Mouse (Mus musculus): ENCODE results near the gene Foxn3. TPM values are rescaled to one million over a fixed set of nuclear protein-coding genes. Genes with fewer than 3 reads are reported as not detected.

Foxn3 gene
- polyA plus RNA-seq, 1 experiment from 2014 or later, result 86.4 TPM

GRCm38 (mm10) chr12:99518126-99518525 lies 45.3 kb downstream of the Foxn3 start:
- Histone ChIP-seq H3K4me2 (replicated peaks) (no peak overlapping the region), H3K4me3 (no peak overlapping the region), H3K27me3 (no peaks in the 10 kb centered on the region), H3K4me1 (peaks cover 23% of the 10 kb centered on the region), H3K36me3 (no peaks in the 10 kb centered on the region), H3K9ac (replicated peaks) (no peak overlapping the region), H3K27ac (replicated peaks) (peak overlapping the region; percentile 80; the same call in 1 of the 2 replicates), H3K9me3 (no peaks in the 10 kb centered on the region)
- ATAC-seq (replicated peaks), result no peak
- WGBS, result 94% methylated on average over 12 of the region's 12 CpGs

- no peaks in the 10 kb centered on the region for H3K27me3 ChIP-seq
- H3K27ac ChIP-seq (replicated peaks), result no peak overlapping the region
- 91% methylated on average over 5 of the region's 5 CpGs for WGBS
- H3K9me3 ChIP-seq, result no peaks in the 10 kb centered on the region
- H3K4me2 ChIP-seq (replicated peaks), result no peak overlapping the region
- peaks cover 23% of the 10 kb centered on the region for H3K4me1 ChIP-seq
- no peaks in the 10 kb centered on the region for H3K36me3 ChIP-seq
- no peak overlapping the region for H3K4me3 ChIP-seq
- no peak overlapping the region for H3K9ac ChIP-seq (replicated peaks)
- ATAC-seq (replicated peaks), result no peak
Measured at GRCm38 (mm10) chr12:99517296-99517695, 46.1 kb downstream of the Foxn3 start.

DNA sequence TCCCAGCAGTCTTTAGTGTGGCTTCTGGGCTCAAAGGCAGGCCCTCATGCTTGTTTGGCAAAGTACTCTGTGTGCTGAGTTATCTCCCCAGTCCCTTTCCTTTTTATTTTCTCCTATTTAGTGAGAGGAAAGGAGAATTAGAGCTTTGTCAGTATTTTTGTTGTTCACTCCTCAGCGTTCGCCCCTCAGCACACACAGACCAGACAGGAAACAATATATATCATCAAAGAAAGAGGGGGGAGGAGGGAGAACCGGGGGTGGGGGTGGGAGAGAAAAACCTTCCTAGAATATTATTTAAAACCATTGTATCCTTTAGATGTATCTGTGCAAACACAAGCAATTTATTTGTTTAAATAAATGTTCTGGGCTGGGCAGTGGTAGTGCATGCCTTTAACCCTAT lies 47.9 kb downstream of the Foxn3 start:
- no peak overlapping the region for H3K9ac ChIP-seq (replicated peaks)
- peaks cover 23% of the 10 kb centered on the region for H3K4me1 ChIP-seq
- no peaks in the 10 kb centered on the region for H3K9me3 ChIP-seq
- 83% methylated on average over 3 of the region's 3 CpGs for WGBS
- no peak for ATAC-seq (replicated peaks)
- H3K36me3 ChIP-seq, result no peaks in the 10 kb centered on the region
- H3K4me3 ChIP-seq, result no peak overlapping the region
- H3K4me2 ChIP-seq (replicated peaks), result no peak overlapping the region
- H3K27me3 ChIP-seq, result no peaks in the 10 kb centered on the region
- no peak overlapping the region for H3K27ac ChIP-seq (replicated peaks)

GRCm38 (mm10) chr12:99511644-99512043 lies 51.7 kb downstream of the Foxn3 start:
- Histone ChIP-seq H3K27ac (replicated peaks) (no peak overlapping the region), H3K4me1 (no peaks in the 10 kb centered on the region), H3K4me3 (no peak overlapping the region), H3K9ac (replicated peaks) (no peak overlapping the region), H3K36me3 (no peaks in the 10 kb centered on the region), H3K4me2 (replicated peaks) (no peak overlapping the region), H3K27me3 (no peaks in the 10 kb centered on the region), H3K9me3 (no peaks in the 10 kb centered on the region)
- no peak for ATAC-seq (replicated peaks)
- 97% methylated on average over 5 of the region's 5 CpGs for WGBS

GRCm38 (mm10) chr12:99510759-99511158 lies 52.6 kb downstream of the Foxn3 start:
- no peak overlapping the region for H3K9ac ChIP-seq (replicated peaks)
- H3K4me2 ChIP-seq (replicated peaks), result no peak overlapping the region
- H3K27me3 ChIP-seq, result no peaks in the 10 kb centered on the region
- no peaks in the 10 kb centered on the region for H3K4me1 ChIP-seq
- 70% methylated on average over 5 of the region's 5 CpGs for WGBS
- H3K36me3 ChIP-seq, result no peaks in the 10 kb centered on the region
- H3K27ac ChIP-seq (replicated peaks), result no peak overlapping the region
- H3K9me3 ChIP-seq, result no peaks in the 10 kb centered on the region
- no peak for ATAC-seq (replicated peaks)
- H3K4me3 ChIP-seq, result no peak overlapping the region

DNA sequence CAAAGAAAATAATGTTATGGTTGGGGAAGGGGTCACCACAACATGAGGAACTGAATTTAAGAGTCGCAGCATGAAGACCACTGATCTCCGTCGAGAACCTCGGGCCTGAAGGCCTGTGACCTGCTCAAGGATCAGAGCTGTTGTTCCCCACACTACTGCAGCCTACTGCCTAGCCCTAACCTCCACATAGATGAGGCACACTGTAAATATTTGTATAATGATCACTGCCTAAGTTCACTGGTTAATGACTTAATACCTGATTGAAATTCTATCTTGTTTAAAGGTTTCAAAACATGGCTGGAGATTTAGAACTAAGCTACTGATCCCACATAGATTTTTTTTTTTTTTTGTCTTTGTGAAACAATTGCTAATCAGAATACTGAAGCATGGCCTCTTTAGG lies 61.2 kb downstream of the Foxn3 start:
- no peak overlapping the region for H3K9ac ChIP-seq (replicated peaks)
- no peaks in the 10 kb centered on the region for H3K27me3 ChIP-seq
- no peak overlapping the region for H3K4me3 ChIP-seq
- no peak overlapping the region for H3K4me2 ChIP-seq (replicated peaks)
- no peaks in the 10 kb centered on the region for H3K36me3 ChIP-seq
- peaks cover 16% of the 10 kb centered on the region for H3K4me1 ChIP-seq
- ATAC-seq (replicated peaks), result no peak
- H3K9me3 ChIP-seq, result no peaks in the 10 kb centered on the region
- no peak overlapping the region for H3K27ac ChIP-seq (replicated peaks)
- 91% methylated on average over 4 of the region's 4 CpGs for WGBS

DNA sequence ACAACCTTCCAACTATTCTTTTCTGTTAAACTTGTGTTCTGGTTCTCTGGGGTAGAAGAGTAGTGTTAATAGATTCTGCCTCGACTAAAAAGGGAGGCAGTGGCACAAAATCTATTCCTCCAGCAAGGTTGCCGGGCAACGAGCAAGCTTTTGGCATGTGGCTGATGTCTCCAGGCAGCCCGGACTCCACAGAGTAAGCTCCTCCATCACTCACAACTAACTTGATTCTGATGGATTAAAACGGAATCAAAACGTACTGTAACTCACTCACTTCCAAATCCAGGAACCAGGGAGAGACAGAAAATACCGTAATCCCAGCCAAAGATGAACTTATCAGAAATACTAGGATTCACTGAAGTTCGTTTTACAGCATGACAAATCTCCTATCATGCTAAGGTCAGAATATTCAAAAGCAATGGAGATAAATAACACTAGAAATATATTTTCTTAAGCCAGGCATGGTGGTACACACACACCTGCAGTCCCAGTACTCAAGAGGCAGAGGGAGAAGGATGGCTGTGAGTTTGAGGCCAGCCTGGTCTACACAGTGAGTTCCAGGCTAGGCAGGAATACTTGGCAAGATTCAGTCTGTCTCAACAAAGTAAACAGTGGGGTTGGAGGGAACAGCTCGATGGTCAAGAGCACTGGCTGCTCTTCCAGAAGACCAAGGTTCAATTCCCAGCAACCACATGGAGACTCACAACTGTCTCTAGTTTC lies 64.2 kb downstream of the Foxn3 start:
- peak; percentile 62 for ATAC-seq (replicated peaks)
- Histone ChIP-seq H3K4me1 (peaks cover 16% of the 10 kb centered on the region), H3K9ac (replicated peaks) (no peak overlapping the region), H3K4me2 (replicated peaks) (peak overlapping the region; percentile 29), H3K27ac (replicated peaks) (peak overlapping the region; percentile 50; the same call in 1 of the 2 replicates), H3K27me3 (no peaks in the 10 kb centered on the region), H3K9me3 (no peaks in the 10 kb centered on the region), H3K36me3 (no peaks in the 10 kb centered on the region), H3K4me3 (no peak overlapping the region)
- 27% methylated on average over 9 of the region's 9 CpGs for WGBS

- peak; percentile 64 for ATAC-seq (replicated peaks)
- peak overlapping the region; percentile 50 for H3K27ac ChIP-seq (replicated peaks)
- H3K36me3 ChIP-seq, result no peaks in the 10 kb centered on the region
- H3K9me3 ChIP-seq, result no peaks in the 10 kb centered on the region
- WGBS, result 32% methylated on average over 18 of the region's 18 CpGs
- peak overlapping the region; percentile 29 for H3K4me2 ChIP-seq (replicated peaks)
- no peak overlapping the region for H3K9ac ChIP-seq (replicated peaks)
- no peaks in the 10 kb centered on the region for H3K27me3 ChIP-seq
- H3K4me1 ChIP-seq, result peaks cover 16% of the 10 kb centered on the region
- 0 out of 2 replicates have a peak overlapping the region, but pooled peaks have one; percentile 11 for H3K4me3 ChIP-seq
Measured at GRCm38 (mm10) chr12:99498189-99498977, 65.0 kb downstream of the Foxn3 start.

DNA sequence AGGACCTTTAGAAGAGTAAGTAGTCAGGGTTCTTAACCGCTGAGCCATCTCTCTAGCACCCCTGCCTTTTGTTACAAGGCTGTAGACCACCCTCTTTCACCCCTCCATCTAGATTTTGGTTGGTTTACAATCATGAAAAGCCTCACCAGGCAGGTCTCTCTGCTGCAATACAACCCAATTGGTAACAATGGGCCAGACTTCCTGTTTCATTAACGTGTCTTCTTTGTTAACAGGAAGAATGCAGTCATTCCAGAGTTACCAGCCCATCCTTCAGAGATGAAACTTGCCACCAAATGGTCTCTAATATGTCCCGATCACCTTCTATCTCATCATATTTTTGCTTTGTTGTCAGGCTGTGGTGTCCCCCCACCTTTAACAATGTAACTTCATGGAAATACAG lies 66.4 kb downstream of the Foxn3 start:
- 87% methylated on average over 3 of the region's 3 CpGs for WGBS
- H3K4me2 ChIP-seq (replicated peaks), result no peak overlapping the region
- H3K9me3 ChIP-seq, result no peaks in the 10 kb centered on the region
- peaks cover 16% of the 10 kb centered on the region for H3K4me1 ChIP-seq
- ATAC-seq (replicated peaks), result no peak
- no peak overlapping the region for H3K4me3 ChIP-seq
- no peaks in the 10 kb centered on the region for H3K27me3 ChIP-seq
- H3K36me3 ChIP-seq, result no peaks in the 10 kb centered on the region
- H3K27ac ChIP-seq (replicated peaks), result no peak overlapping the region
- H3K9ac ChIP-seq (replicated peaks), result no peak overlapping the region

- Histone ChIP-seq H3K27me3 (no peaks in the 10 kb centered on the region), H3K9ac (replicated peaks) (no peak overlapping the region), H3K9me3 (no peaks in the 10 kb centered on the region), H3K27ac (replicated peaks) (peak overlapping the region; percentile 11; the same call in 1 of the 2 replicates), H3K4me3 (no peak overlapping the region), H3K36me3 (no peaks in the 10 kb centered on the region), H3K4me2 (replicated peaks) (no peak overlapping the region), H3K4me1 (peaks cover 10% of the 10 kb centered on the region; the same call in 1 of the 2 replicates)
- WGBS, result 71% methylated on average over 6 of the region's 6 CpGs
- no peak for ATAC-seq (replicated peaks)
Measured at GRCm38 (mm10) chr12:99490216-99490615, 73.2 kb downstream of the Foxn3 start.

DNA sequence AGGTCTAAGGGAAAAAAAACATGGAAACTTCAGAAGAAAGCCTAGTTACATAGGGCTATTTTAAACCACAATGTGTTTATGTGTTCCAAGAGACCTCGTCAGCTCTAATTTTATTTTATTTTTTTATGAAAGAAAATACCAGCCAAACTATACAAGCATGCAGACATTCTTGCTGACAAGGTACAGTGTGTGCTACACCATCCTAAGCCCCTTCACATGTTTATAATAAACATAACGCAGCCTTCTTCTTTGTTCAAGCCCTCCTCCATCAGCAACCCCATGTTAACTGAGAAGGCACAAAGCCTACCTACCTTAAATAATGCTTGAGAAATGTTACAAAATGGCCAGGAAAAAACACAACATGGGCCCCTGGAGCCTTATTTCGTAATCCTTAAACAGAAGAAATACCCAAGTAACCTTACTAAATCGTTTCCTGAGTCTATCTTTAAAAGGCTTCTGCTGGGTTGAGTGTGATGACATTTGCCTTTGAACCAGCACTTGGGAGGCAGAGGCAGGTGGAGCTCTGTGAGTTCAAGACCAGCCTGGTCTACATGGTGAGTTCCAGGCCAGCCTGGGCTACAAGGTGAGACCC lies 74.3 kb downstream of the Foxn3 start:
- no peak for ATAC-seq (replicated peaks)
- Histone ChIP-seq H3K4me1 (peaks cover 10% of the 10 kb centered on the region; the same call in 1 of the 2 replicates), H3K27ac (replicated peaks) (no peak overlapping the region), H3K4me3 (no peak overlapping the region), H3K4me2 (replicated peaks) (no peak overlapping the region), H3K36me3 (no peaks in the 10 kb centered on the region), H3K27me3 (no peaks in the 10 kb centered on the region), H3K9me3 (no peaks in the 10 kb centered on the region), H3K9ac (replicated peaks) (no peak overlapping the region)
- 90% methylated on average over 4 of the region's 4 CpGs for WGBS

DNA sequence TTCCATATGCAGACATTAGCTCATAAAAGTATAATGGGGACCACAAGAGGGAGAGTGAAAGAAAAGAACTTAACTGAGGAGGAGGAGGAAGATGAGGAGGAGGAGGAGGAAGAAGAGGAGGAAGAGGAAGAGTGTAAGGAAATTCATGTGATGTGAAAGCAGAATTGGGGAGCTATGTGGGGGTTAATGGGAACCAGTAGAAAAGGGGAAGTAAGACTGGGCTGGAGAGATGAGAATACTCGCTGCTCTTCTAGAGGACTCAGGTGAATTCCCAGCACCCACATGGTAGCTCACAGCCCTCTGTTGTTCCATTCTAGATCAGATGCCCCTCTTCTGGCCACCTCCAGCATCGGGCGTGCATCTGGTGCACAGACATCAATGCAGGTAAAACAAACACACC lies 83.0 kb downstream of the Foxn3 start:
- H3K9ac ChIP-seq (replicated peaks), result no peak overlapping the region
- no peaks in the 10 kb centered on the region for H3K36me3 ChIP-seq
- H3K4me1 ChIP-seq, result no peaks in the 10 kb centered on the region
- 91% methylated on average over 3 of the region's 3 CpGs for WGBS
- no peak overlapping the region for H3K27ac ChIP-seq (replicated peaks)
- H3K4me3 ChIP-seq, result no peak overlapping the region
- no peak for ATAC-seq (replicated peaks)
- no peak overlapping the region for H3K4me2 ChIP-seq (replicated peaks)
- H3K9me3 ChIP-seq, result no peaks in the 10 kb centered on the region
- no peaks in the 10 kb centered on the region for H3K27me3 ChIP-seq
